Mouse (Mus musculus): ENCODE results near the gene Gm27029. TPM values are rescaled to one million over a fixed set of nuclear protein-coding genes. Genes with fewer than 3 reads are reported as not detected.

The Gm27029 gene
- polyA plus RNA-seq, 1 experiment from 2014 or later = 3.7 TPM

DNA sequence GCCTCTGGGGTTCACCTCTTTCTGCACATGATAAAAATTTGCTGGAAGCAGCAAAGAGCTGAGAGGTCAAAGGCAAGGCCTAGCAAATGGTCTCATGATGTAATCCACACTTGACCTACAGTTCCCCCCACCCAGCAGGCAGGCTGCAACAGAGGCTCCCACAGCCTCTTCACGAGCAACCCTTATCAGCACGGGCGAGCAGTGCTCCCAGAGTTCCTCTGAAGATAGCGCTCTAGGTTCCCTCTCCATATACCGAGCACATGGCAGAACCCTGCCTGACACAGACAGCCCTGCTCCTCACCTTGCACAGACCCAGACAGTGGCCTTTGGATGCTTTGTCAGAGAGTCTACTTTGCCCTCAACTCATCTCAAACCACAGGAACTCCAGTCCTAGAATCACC, 60.1 kb downstream of the Gm27029 start:
- H3K27ac ChIP-seq = no peak overlapping the region
- no peaks in the 10 kb centered on the region for H3K9me3 ChIP-seq (replicated peaks)
- no peak overlapping the region for H3K9ac ChIP-seq
- H3K27me3 ChIP-seq = no peaks in the 10 kb centered on the region
- peaks cover 31% of the 10 kb centered on the region for H3K4me1 ChIP-seq (replicated peaks)
- H3K4me2 ChIP-seq = no peak overlapping the region
- no peak overlapping the region for H3K4me3 ChIP-seq (replicated peaks)
- H3K36me3 ChIP-seq = no peaks in the 10 kb centered on the region
- ATAC-seq (ENCODE audit: low read depth) (peak; percentile 65), DNase-seq (peak; percentile 11)
- WGBS (ENCODE audit: insufficient replicate concordance) = 7% methylated on average over 5 of the region's 5 CpGs

GRCm38 (mm10) chr11:101360651-101361113, 63.9 kb downstream of the Gm27029 start:
- Histone ChIP-seq H3K4me2 (no peak overlapping the region), H3K9ac (no peak overlapping the region), H3K9me3 (replicated peaks) (no peaks in the 10 kb centered on the region), H3K4me3 (replicated peaks) (no peak overlapping the region), H3K27me3 (no peaks in the 10 kb centered on the region), H3K36me3 (no peaks in the 10 kb centered on the region), H3K27ac (peak overlapping the region; percentile 2; the same call in 1 of the 2 replicates), H3K4me1 (replicated peaks) (peaks cover 31% of the 10 kb centered on the region)
- ATAC-seq (ENCODE audit: low read depth) (no peak), DNase-seq (no peak)
- WGBS (ENCODE audit: insufficient replicate concordance) = 28% methylated on average over 3 of the region's 3 CpGs

DNA sequence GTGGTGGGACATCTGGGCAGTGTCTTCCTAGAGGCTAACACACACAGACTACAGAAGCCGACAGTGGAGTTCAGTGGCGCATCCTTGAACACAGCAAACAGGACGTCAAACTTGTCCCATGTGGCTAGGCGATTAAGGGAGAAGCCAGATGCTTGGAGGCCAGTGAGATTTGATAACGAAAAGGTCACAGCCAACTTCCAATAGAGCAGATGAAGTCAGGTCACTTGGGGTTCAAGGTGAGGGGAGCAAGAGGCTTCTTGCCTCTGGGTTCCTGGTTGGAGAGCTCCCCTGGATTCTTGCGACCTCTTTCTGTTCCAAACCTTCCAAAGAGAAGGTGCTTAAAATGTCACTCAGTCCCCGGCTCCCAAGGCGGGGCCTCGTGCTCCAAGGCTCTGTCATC, 64.8 kb downstream of the Gm27029 start:
- Histone ChIP-seq H3K4me3 (replicated peaks) (no peak overlapping the region), H3K9ac (no peak overlapping the region), H3K4me2 (no peak overlapping the region), H3K9me3 (replicated peaks) (no peaks in the 10 kb centered on the region), H3K4me1 (replicated peaks) (peaks cover 28% of the 10 kb centered on the region), H3K36me3 (no peaks in the 10 kb centered on the region), H3K27me3 (no peaks in the 10 kb centered on the region), H3K27ac (no peak overlapping the region)
- DNase-seq = no peak
- no peak for ATAC-seq (ENCODE audit: low read depth)
- 61% methylated on average over 9 of the region's 9 CpGs for WGBS (ENCODE audit: insufficient replicate concordance)

DNA sequence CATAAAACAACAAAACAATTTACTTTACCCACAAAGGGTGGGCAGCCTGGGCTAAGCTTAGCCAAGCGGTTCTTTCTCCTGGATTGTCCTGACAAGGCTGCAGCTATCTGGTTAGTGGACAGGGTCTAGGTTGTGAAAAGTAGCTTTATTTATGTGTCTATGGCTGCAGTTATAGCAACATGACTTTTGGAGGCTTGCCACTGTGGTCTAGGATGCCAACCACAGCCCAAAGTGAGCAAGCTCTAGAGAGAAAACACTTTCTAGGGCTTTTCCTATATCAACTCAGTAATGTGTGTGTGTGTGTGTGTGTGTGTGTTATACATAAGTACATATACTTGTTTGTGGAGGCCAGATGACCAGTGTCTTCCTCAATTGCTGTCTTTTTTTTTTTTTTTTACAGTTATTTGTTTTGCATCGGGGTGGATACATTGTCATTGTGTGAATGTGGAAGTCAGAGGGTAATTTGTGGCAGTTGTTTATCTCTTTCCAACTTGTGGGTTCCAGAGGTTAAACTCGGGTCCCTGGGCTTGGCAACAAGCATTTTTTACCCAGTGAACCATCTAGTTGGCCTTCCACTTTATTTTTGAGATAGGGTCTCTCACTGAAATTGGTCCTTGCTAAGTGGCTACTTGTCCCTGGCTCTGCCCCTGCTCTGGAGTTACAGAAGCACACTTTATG, 67.0 kb downstream of the Gm27029 start:
- DNase-seq = no peak
- Histone ChIP-seq H3K4me3 (replicated peaks) (no peak overlapping the region), H3K27me3 (no peaks in the 10 kb centered on the region), H3K4me1 (replicated peaks) (peaks cover 10% of the 10 kb centered on the region), H3K36me3 (no peaks in the 10 kb centered on the region), H3K9ac (no peak overlapping the region), H3K9me3 (replicated peaks) (no peaks in the 10 kb centered on the region), H3K4me2 (no peak overlapping the region), H3K27ac (no peak overlapping the region)
- ATAC-seq (ENCODE audit: low read depth) = no peak
- 46% methylated on average over 3 of the region's 3 CpGs for WGBS (ENCODE audit: insufficient replicate concordance)

Small RNA genes lying within 50 kb of the gene (microRNA-seq; reads per million reads assigned to microRNA genes)
- not detected for gene Mir6929

Other genes with a start within 250 kb of the Gm27029 start
- gene Ccr10, start 249.4 kb downstream of the Gm27029 start, polyA plus RNA-seq (2015; fragmentation: Nextera tagmentation; extraction: Ambion mirVana) = not detected in 2 replicates
- gene Ezh1, start 198.3 kb downstream of the Gm27029 start, polyA plus RNA-seq (2015; fragmentation: Nextera tagmentation; extraction: Ambion mirVana) = 6.6 and 7.4 TPM in 2 replicates
- gene Ramp2, start 178.8 kb downstream of the Gm27029 start, polyA plus RNA-seq (2015; fragmentation: Nextera tagmentation; extraction: Ambion mirVana) = 23.4 and 25.4 TPM in 2 replicates
- gene Vps25, start 171.1 kb downstream of the Gm27029 start, polyA plus RNA-seq (2015; fragmentation: Nextera tagmentation; extraction: Ambion mirVana) = 98.5 and 99.4 TPM in 2 replicates
- 5.5 and 7.9 TPM in 2 replicates for gene Wnk4, start 164.2 kb downstream of the Gm27029 start, polyA plus RNA-seq (2015; fragmentation: Nextera tagmentation; extraction: Ambion mirVana)
- gene Cntd1, start 145.8 kb downstream of the Gm27029 start, polyA plus RNA-seq (2015; fragmentation: Nextera tagmentation; extraction: Ambion mirVana) = 0.63 and 0.85 TPM in 2 replicates
- 125 TPM in 2 replicates for gene Coa3, start 145.7 kb downstream of the Gm27029 start, polyA plus RNA-seq (2015; fragmentation: Nextera tagmentation; extraction: Ambion mirVana)
- 108 and 112 TPM in 2 replicates for gene Becn1, start 122.5 kb downstream of the Gm27029 start, polyA plus RNA-seq (2015; fragmentation: Nextera tagmentation; extraction: Ambion mirVana)
- 198 and 239 TPM in 2 replicates for gene Psme3, start 108.6 kb downstream of the Gm27029 start, polyA plus RNA-seq (2015; fragmentation: Nextera tagmentation; extraction: Ambion mirVana)
- gene Aoc2, start 99.7 kb downstream of the Gm27029 start, polyA plus RNA-seq (2015; fragmentation: Nextera tagmentation; extraction: Ambion mirVana) = 1.2 and 1.3 TPM in 2 replicates
- gene Aoc3, start 94.2 kb downstream of the Gm27029 start, polyA plus RNA-seq (2015; fragmentation: Nextera tagmentation; extraction: Ambion mirVana) = 0.07 TPM in 1 of 2 replicates, not detected in the other
- gene G6pc, start 57.2 kb downstream of the Gm27029 start, polyA plus RNA-seq (2015; fragmentation: Nextera tagmentation; extraction: Ambion mirVana) = not detected in 2 replicates
- gene Aarsd1, start 7.2 kb downstream of the Gm27029 start, polyA plus RNA-seq (2015; fragmentation: Nextera tagmentation; extraction: Ambion mirVana) = 63.2 and 63.7 TPM in 2 replicates
- gene Rundc1, start 289 bp upstream of the Gm27029 start, polyA plus RNA-seq (2015; fragmentation: Nextera tagmentation; extraction: Ambion mirVana) = 6.0 and 6.9 TPM in 2 replicates
- gene Ptges3l, start 537 bp upstream of the Gm27029 start, polyA plus RNA-seq (2015; fragmentation: Nextera tagmentation; extraction: Ambion mirVana) = 0.66 and 1.2 TPM in 2 replicates
- gene Rpl27, start 17.5 kb upstream of the Gm27029 start, polyA plus RNA-seq (2015; fragmentation: Nextera tagmentation; extraction: Ambion mirVana) = 344 and 360 TPM in 2 replicates
- 31.4 and 33.0 TPM in 2 replicates for gene Ifi35, start 23.6 kb upstream of the Gm27029 start, polyA plus RNA-seq (2015; fragmentation: Nextera tagmentation; extraction: Ambion mirVana)
- 3.1 and 3.4 TPM in 2 replicates for gene Rnd2, start 40.2 kb upstream of the Gm27029 start, polyA plus RNA-seq (2015; fragmentation: Nextera tagmentation; extraction: Ambion mirVana)
- gene Vat1, start 41.4 kb upstream of the Gm27029 start, polyA plus RNA-seq (2015; fragmentation: Nextera tagmentation; extraction: Ambion mirVana) = 8.8 and 8.9 TPM in 2 replicates
- gene Brca1, start 127.2 kb upstream of the Gm27029 start, polyA plus RNA-seq (2015; fragmentation: Nextera tagmentation; extraction: Ambion mirVana) = 11.9 and 15.9 TPM in 2 replicates
- 32.3 and 43.3 TPM in 2 replicates for gene Nbr1, start 127.4 kb upstream of the Gm27029 start, polyA plus RNA-seq (2015; fragmentation: Nextera tagmentation; extraction: Ambion mirVana)
- 5.5 and 5.7 TPM in 2 replicates for gene Tmem106a, start 157.4 kb upstream of the Gm27029 start, polyA plus RNA-seq (2015; fragmentation: Nextera tagmentation; extraction: Ambion mirVana)
- not detected in 2 replicates for gene Gm11634, start 174.5 kb upstream of the Gm27029 start, polyA plus RNA-seq (2015; fragmentation: Nextera tagmentation; extraction: Ambion mirVana)
- gene Rdm1, start 202.4 kb upstream of the Gm27029 start, polyA plus RNA-seq (2015; fragmentation: Nextera tagmentation; extraction: Ambion mirVana) = 8.3 and 8.6 TPM in 2 replicates
- 1.1 TPM in 2 replicates for gene Arl4d, start 240.7 kb upstream of the Gm27029 start, polyA plus RNA-seq (2015; fragmentation: Nextera tagmentation; extraction: Ambion mirVana)